Mouse (Mus musculus) neural tube, embryonic 11.5 days (tissue): ENCODE measurements around the gene Vmn2r124. TPM values are rescaled to one million over a fixed set of nuclear protein-coding genes. Genes with fewer than 3 reads are reported as not detected.
"Not testable (repeated sequence)": the region's sequence is repeated elsewhere in the genome, so short reads cannot be mapped to it uniquely, and the experiment has no call there.

ENCODE experiments used
- ATAC-seq: fragments of 200-750 bp; cut with Nextera tagmentation; 2 replicates; pipeline ENCODE4 v1.8.0; 2017; ENCODE audit warnings: moderate number of reproducible peaks, mild to moderate bottlenecking, moderate TSS enrichment, moderate library complexity; ENCODE audit not compliant: insufficient read depth, low FRiP score, low TSS enrichment
- DNase-seq: peaks from one replicate; pipeline ENCODE4 v3.0.0-alpha.2; 2015; ENCODE audit warnings: low spot score
- H3K27ac ChIP-seq: fragments of 300-500 bp; sonication (generic); 2 replicates; pipeline ENCODE4 v1.5.1; 2014; ENCODE audit warnings: low read depth, mild to moderate bottlenecking, low read length
- H3K27me3 ChIP-seq: fragments of 300-500 bp; sonication (generic); 2 replicates; pipeline ENCODE4 v1.6.1; 2014; ENCODE audit warnings: mild to moderate bottlenecking, low read length, mixed read lengths; ENCODE audit not compliant: control insufficient read depth, insufficient read depth
- H3K36me3 ChIP-seq: fragments of 300-500 bp; sonication (generic); 2 replicates; pipeline ENCODE4 v1.6.1; 2014; ENCODE audit warnings: mild to moderate bottlenecking, low read length, moderate library complexity, mixed read lengths; ENCODE audit not compliant: control insufficient read depth, insufficient read depth
- H3K4me1 ChIP-seq: fragments of 300-500 bp; sonication (generic); 2 replicates; pipeline ENCODE4 v1.6.1; 2014; ENCODE audit warnings: low read length, mixed read lengths; ENCODE audit not compliant: control insufficient read depth, insufficient read depth
- H3K4me2 ChIP-seq: fragments of 300-500 bp; sonication (generic); 2 replicates; pipeline ENCODE4 v1.6.1; 2014; ENCODE audit warnings: low read depth, mild to moderate bottlenecking, moderate library complexity
- H3K4me3 ChIP-seq: fragments of 300-500 bp; sonication (generic); 2 replicates; pipeline ENCODE4 v1.5.1; 2014; ENCODE audit warnings: low read depth, low read length
- H3K9ac ChIP-seq: fragments of 300-500 bp; sonication (generic); 2 replicates; pipeline ENCODE4 v1.6.1; 2014; ENCODE audit warnings: mild to moderate bottlenecking, low read length
- H3K9me3 ChIP-seq: fragments of 300-500 bp; sonication (generic); 2 replicates; pipeline ENCODE4 v1.6.1; 2016; ENCODE audit warnings: low read length; ENCODE audit not compliant: control insufficient read depth
- WGBS: fragments of 180-500 bp; shearing (Covaris S2); extraction: QIAGEN DNeasy Blood & Tissue Kit; methylation state at CpG from one replicate; pipeline ENCODE4 v1.1.7; 2014; 5-methylcytosine and 5-hydroxymethylcytosine counted together
- polyA plus RNA-seq: library from polyadenylated mRNA; unstranded; fragments of >200 nt; fragmentation: Nextera tagmentation; extraction: Ambion mirVana; gene quantifications from 2 replicates; pipeline ENCODE4 v1.2.1, GENCODE M21; 2014

Gene Vmn2r124
- not detected in 2 replicates for polyA plus RNA-seq

- Histone ChIP-seq H3K4me1 (no peaks in the 10 kb centered on the region), H3K9ac (no peak within 1 kb of the TSS), H3K9me3 (no peaks in the 10 kb centered on the region), H3K27ac (no peak within 1 kb of the TSS), H3K27me3 (no peaks in the 10 kb centered on the region), H3K36me3 (no peaks in the 10 kb centered on the region), H3K4me2 (no peak within 1 kb of the TSS), H3K4me3 (no peak within 1 kb of the TSS)
- ATAC-seq (no peak), DNase-seq (no peak)
- 58% methylated on average over 2 of the region's 2 CpGs for WGBS
Observed at GRCm38 (mm10) chr17:18049124-18049523, at the start of gene Vmn2r124. TSS of gene Vmn2r124 (plus strand) at chr17:18049424.

- Histone ChIP-seq H3K27me3 (no peaks in the 10 kb centered on the region), H3K4me3 (no peak overlapping the region), H3K4me1 (no peaks in the 10 kb centered on the region), H3K4me2 (no peak overlapping the region), H3K27ac (no peak overlapping the region), H3K36me3 (no peaks in the 10 kb centered on the region), H3K9me3 (no peaks in the 10 kb centered on the region), H3K9ac (no peak overlapping the region)
- DNase-seq (no peak), ATAC-seq (no peak)
- 92% methylated on average over 1 of the region's 1 CpGs for WGBS
Observed at GRCm38 (mm10) chr17:18004752-18005151, 44.5 kb upstream of the Vmn2r124 start.

GRCm38 (mm10) chr17:18021433-18021832, 27.8 kb upstream of the Vmn2r124 start, which contains the start of gene Fpr-rs4:
TSS of gene Fpr-rs4 (plus strand) at chr17:18021733.
- 68% methylated on average over 2 of the region's 2 CpGs for WGBS

GRCm38 (mm10) chr17:18084716-18085115, 35.5 kb downstream of the Vmn2r124 start, which contains the start of gene Vmn2r91:
TSS of gene Vmn2r91 (plus strand) at chr17:18085016.
- not testable (repeated sequence) for H3K4me2 ChIP-seq, ATAC-seq, H3K9ac ChIP-seq, H3K4me1 ChIP-seq, H3K27ac ChIP-seq, H3K36me3 ChIP-seq, H3K4me3 ChIP-seq, H3K9me3 ChIP-seq, H3K27me3 ChIP-seq, DNase-seq

More at GRCm38 (mm10) chr17:18021433-18021832, 27.8 kb upstream of the Vmn2r124 start, which contains the start of gene Fpr-rs4:
- Histone ChIP-seq H3K27ac (no peak within 1 kb of the TSS), H3K4me2 (no peak within 1 kb of the TSS), H3K4me3 (no peak within 1 kb of the TSS), H3K4me1 (no peaks in the 10 kb centered on the region), H3K36me3 (no peaks in the 10 kb centered on the region), H3K9me3 (no peaks in the 10 kb centered on the region), H3K27me3 (no peaks in the 10 kb centered on the region), H3K9ac (no peak within 1 kb of the TSS)
- DNase-seq: no peak
- ATAC-seq: no peak

- not testable (repeated sequence) for H3K4me1 ChIP-seq, ATAC-seq, H3K27me3 ChIP-seq, H3K4me2 ChIP-seq, H3K9me3 ChIP-seq, H3K9ac ChIP-seq, H3K36me3 ChIP-seq, H3K4me3 ChIP-seq, H3K27ac ChIP-seq, DNase-seq
- WGBS: 88% methylated on average over 1 of the region's 1 CpGs
Observed at GRCm38 (mm10) chr17:18095626-18096025, 46.4 kb downstream of the Vmn2r124 start.

GRCm38 (mm10) chr17:18102265-18102664, 53.0 kb downstream of the Vmn2r124 start:
- ATAC-seq, H3K27me3 ChIP-seq, H3K36me3 ChIP-seq, H3K9ac ChIP-seq, H3K27ac ChIP-seq, H3K4me1 ChIP-seq, H3K4me3 ChIP-seq, H3K9me3 ChIP-seq, H3K4me2 ChIP-seq: not testable (repeated sequence)
- WGBS: 88% methylated on average over 3 of the region's 3 CpGs
- DNase-seq: peak; percentile 75

Other genes with a start within 250 kb of the Vmn2r124 start
- gene Spaca6, start 222.3 kb upstream of the Vmn2r124 start, polyA plus RNA-seq: 22.1 and 27.0 TPM in 2 replicates
- 0.99 and 1.3 TPM in 2 replicates for gene Has1, start 194.2 kb upstream of the Vmn2r124 start, polyA plus RNA-seq
- gene Fpr1, start 165.5 kb upstream of the Vmn2r124 start, polyA plus RNA-seq: not detected in 2 replicates
- not detected in 2 replicates for gene Fpr2, start 161.6 kb upstream of the Vmn2r124 start, polyA plus RNA-seq
- not detected in 2 replicates for gene Fpr3, start 161.6 kb upstream of the Vmn2r124 start, polyA plus RNA-seq
- gene Fpr-rs4, start 27.7 kb upstream of the Vmn2r124 start, polyA plus RNA-seq: not detected in 2 replicates
- not detected in 2 replicates for gene Vmn2r91, start 35.6 kb downstream of the Vmn2r124 start, polyA plus RNA-seq
- gene Vmn2r92, start 102.5 kb downstream of the Vmn2r124 start, polyA plus RNA-seq: not detected in 2 replicates
- gene Vmn2r94, start 228.3 kb downstream of the Vmn2r124 start, polyA plus RNA-seq: not detected in 2 replicates
- not detected in 2 replicates for gene Vmn2r93, start 248.7 kb downstream of the Vmn2r124 start, polyA plus RNA-seq